Mouse (Mus musculus) hindbrain, embryonic 16.5 days (tissue): ENCODE results near the gene Gdap1l1. TPM values are rescaled to one million over a fixed set of nuclear protein-coding genes. Genes with fewer than 3 reads are reported as not detected.

Experiments
- ATAC-seq: fragments of 200-750 bp; cut with Nextera tagmentation; 2 replicates; pipeline ENCODE4 v1.8.0; 2017; ENCODE audit warnings: moderate TSS enrichment, moderate library complexity
- H3K27ac ChIP-seq: fragments of 300-500 bp; sonication (generic); 2 replicates; pipeline ENCODE4 v1.5.1; 2014; ENCODE audit warnings: low read depth, mild to moderate bottlenecking, control low read depth, low read length, moderate library complexity
- H3K27me3 ChIP-seq: fragments of 300-500 bp; sonication (generic); replicated peaks from 2 replicates; pipeline ENCODE4 v1.6.1; 2014; ENCODE audit warnings: low read length; ENCODE audit not compliant: control insufficient read depth, insufficient read depth
- H3K36me3 ChIP-seq: fragments of 300-500 bp; sonication (generic); 2 replicates; pipeline ENCODE4 v1.6.1; 2014; ENCODE audit warnings: mild to moderate bottlenecking, low read length, moderate library complexity, mixed read lengths; ENCODE audit not compliant: control insufficient read depth, insufficient read depth
- H3K4me1 ChIP-seq: fragments of 300-500 bp; sonication (generic); 2 replicates; pipeline ENCODE4 v1.6.1; 2014; ENCODE audit warnings: low read depth, low read length; ENCODE audit not compliant: control insufficient read depth, insufficient read depth
- H3K4me2 ChIP-seq: fragments of 300-500 bp; sonication (generic); 2 replicates; pipeline ENCODE4 v1.6.1; 2014; ENCODE audit warnings: mild to moderate bottlenecking, low read length, control low read depth, moderate library complexity
- H3K4me3 ChIP-seq: fragments of 300-500 bp; sonication (generic); 2 replicates; pipeline ENCODE4 v1.5.1; 2014; ENCODE audit warnings: mild to moderate bottlenecking, low read length, control low read depth, moderate library complexity
- H3K9ac ChIP-seq: fragments of 300-500 bp; sonication (generic); 2 replicates; pipeline ENCODE4 v1.6.1; 2014; ENCODE audit warnings: low read depth, mild to moderate bottlenecking, control low read depth, low read length, moderate library complexity
- H3K9me3 ChIP-seq: fragments of 300-500 bp; sonication (generic); 2 replicates; pipeline ENCODE4 v1.6.1; 2014; ENCODE audit warnings: mild to moderate bottlenecking, low read length, moderate library complexity; ENCODE audit not compliant: control insufficient read depth
- WGBS: fragments of 180-500 bp; shearing (Covaris S2); extraction: QIAGEN DNeasy Blood & Tissue Kit; methylation state at CpG from one replicate; pipeline ENCODE4 v1.1.7; 2014; 5-methylcytosine and 5-hydroxymethylcytosine counted together
- polyA plus RNA-seq: library from polyadenylated mRNA; unstranded; fragments of >200 nt; fragmentation: Nextera tagmentation; extraction: Ambion mirVana; gene quantifications from 2 replicates; pipeline ENCODE4 v1.2.1, GENCODE M21; 2015

Gdap1l1 gene
- polyA plus RNA-seq, 1 experiment from 2014 or later, result 147 TPM

- Histone ChIP-seq H3K36me3 (no peaks in the 10 kb centered on the region), H3K4me2 (no peak overlapping the region), H3K9me3 (no peaks in the 10 kb centered on the region), H3K4me1 (0 out of 2 replicates have a peak, but pooled peaks cover 2% of the 10 kb centered on the region), H3K27me3 (no peaks in the 10 kb centered on the region), H3K4me3 (no peak overlapping the region), H3K9ac (no peak overlapping the region), H3K27ac (no peak overlapping the region)
- no peak for ATAC-seq
- 91% methylated on average over 3 of the region's 3 CpGs for WGBS
Observed at GRCm38 (mm10) chr2:163487360-163487759, 49.1 kb downstream of the Gdap1l1 start.

GRCm38 (mm10) chr2:163489725-163490291 lies 51.5 kb downstream of the Gdap1l1 start:
- Histone ChIP-seq H3K9me3 (no peaks in the 10 kb centered on the region), H3K4me2 (no peak overlapping the region), H3K36me3 (no peaks in the 10 kb centered on the region), H3K27ac (no peak overlapping the region), H3K4me3 (no peak overlapping the region), H3K27me3 (no peaks in the 10 kb centered on the region), H3K4me1 (peaks cover 2% of the 10 kb centered on the region; the same call in 1 of the 2 replicates), H3K9ac (no peak overlapping the region)
- no peak for ATAC-seq
- WGBS, result 50% methylated on average over 5 of the region's 5 CpGs

DNA sequence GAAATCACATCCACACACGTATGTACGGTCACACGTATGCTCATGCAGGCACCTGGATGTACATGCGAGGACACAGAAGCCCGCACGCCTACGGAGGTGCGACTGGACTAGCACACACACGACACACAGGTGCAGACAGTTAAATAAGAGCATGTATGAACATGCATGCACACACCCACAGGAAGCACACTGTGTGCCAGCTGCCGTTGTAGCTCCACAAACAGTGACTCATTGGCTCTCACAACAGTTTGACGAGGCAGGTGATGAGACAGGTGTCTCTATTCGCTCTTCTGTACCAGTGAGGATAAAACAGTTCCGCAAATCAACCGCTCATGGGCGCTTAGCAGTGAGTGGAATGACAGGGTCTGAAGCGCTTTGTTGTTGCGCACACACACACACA lies 52.4 kb downstream of the Gdap1l1 start:
- H3K4me3 ChIP-seq, result no peak overlapping the region
- H3K4me2 ChIP-seq, result no peak overlapping the region
- ATAC-seq, result no peak
- no peak overlapping the region for H3K9ac ChIP-seq
- peaks cover 2% of the 10 kb centered on the region; the same call in 1 of the 2 replicates for H3K4me1 ChIP-seq
- no peaks in the 10 kb centered on the region for H3K9me3 ChIP-seq
- no peak overlapping the region for H3K27ac ChIP-seq
- H3K27me3 ChIP-seq, result no peaks in the 10 kb centered on the region
- WGBS, result 91% methylated on average over 17 of the region's 17 CpGs
- H3K36me3 ChIP-seq, result no peaks in the 10 kb centered on the region

GRCm38 (mm10) chr2:163491351-163491750 lies 53.1 kb downstream of the Gdap1l1 start:
- 51% methylated on average over 7 of the region's 7 CpGs for WGBS
- no peak overlapping the region for H3K4me2 ChIP-seq
- ATAC-seq, result peak; percentile 63

GRCm38 (mm10) chr2:163492018-163492417 lies 53.7 kb downstream of the Gdap1l1 start, which contains the start of gene R3hdml:
TSS of gene R3hdml (plus strand) at chr2:163492318.
- WGBS, result 74% methylated on average over 5 of the region's 5 CpGs

More at GRCm38 (mm10) chr2:163491351-163491750, 53.1 kb downstream of the Gdap1l1 start:
- H3K36me3 ChIP-seq, result no peaks in the 10 kb centered on the region
- no peaks in the 10 kb centered on the region for H3K27me3 ChIP-seq
- no peak overlapping the region for H3K4me3 ChIP-seq
- no peak overlapping the region for H3K9ac ChIP-seq
- H3K27ac ChIP-seq, result no peak overlapping the region
- peaks cover 2% of the 10 kb centered on the region; the same call in 1 of the 2 replicates for H3K4me1 ChIP-seq
- H3K9me3 ChIP-seq, result no peaks in the 10 kb centered on the region

GRCm38 (mm10) chr2:163493031-163493430 lies 54.8 kb downstream of the Gdap1l1 start:
- no peak for ATAC-seq
- no peaks in the 10 kb centered on the region for H3K9me3 ChIP-seq
- H3K36me3 ChIP-seq, result no peaks in the 10 kb centered on the region
- H3K27ac ChIP-seq, result no peak overlapping the region
- no peaks in the 10 kb centered on the region for H3K27me3 ChIP-seq
- H3K4me3 ChIP-seq, result no peak overlapping the region
- no peak overlapping the region for H3K4me2 ChIP-seq
- H3K9ac ChIP-seq, result no peak overlapping the region
- peaks cover 2% of the 10 kb centered on the region; the same call in 1 of the 2 replicates for H3K4me1 ChIP-seq
- 16% methylated on average over 5 of the region's 5 CpGs for WGBS

More at GRCm38 (mm10) chr2:163492018-163492417, 53.7 kb downstream of the Gdap1l1 start, which contains the start of gene R3hdml:
- H3K4me1 ChIP-seq, result peaks cover 2% of the 10 kb centered on the region; the same call in 1 of the 2 replicates
- no peak within 1 kb of the TSS for H3K4me3 ChIP-seq
- H3K9me3 ChIP-seq, result no peaks in the 10 kb centered on the region
- ATAC-seq, result no peak
- no peak within 1 kb of the TSS for H3K27ac ChIP-seq
- H3K36me3 ChIP-seq, result no peaks in the 10 kb centered on the region
- H3K4me2 ChIP-seq, result no peak within 1 kb of the TSS
- no peaks in the 10 kb centered on the region for H3K27me3 ChIP-seq
- H3K9ac ChIP-seq, result no peak within 1 kb of the TSS

DNA sequence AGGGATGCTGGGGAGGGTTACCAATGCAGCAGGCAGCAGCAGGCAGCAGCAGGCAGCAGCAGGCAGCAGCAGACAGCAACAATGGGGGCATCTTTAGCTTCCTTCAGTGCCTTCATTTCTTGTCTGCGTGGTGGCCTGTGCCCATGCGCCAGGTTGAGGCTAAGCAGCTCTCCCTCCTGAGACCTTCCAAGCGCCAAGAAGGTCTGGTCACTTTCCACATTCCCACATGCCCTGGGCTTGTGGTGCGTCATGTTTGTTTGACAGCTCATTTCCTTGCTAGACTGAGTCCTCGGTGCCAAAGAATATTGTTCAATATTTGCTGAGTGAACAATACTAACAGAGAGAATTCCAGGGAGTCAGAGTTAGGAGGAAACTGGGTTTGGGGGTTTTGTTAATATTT lies 55.7 kb downstream of the Gdap1l1 start:
- Histone ChIP-seq H3K27ac (no peak overlapping the region), H3K4me3 (no peak overlapping the region), H3K27me3 (no peaks in the 10 kb centered on the region), H3K9ac (no peak overlapping the region), H3K9me3 (no peaks in the 10 kb centered on the region), H3K4me1 (peaks cover 2% of the 10 kb centered on the region; the same call in 1 of the 2 replicates), H3K36me3 (no peaks in the 10 kb centered on the region), H3K4me2 (no peak overlapping the region)
- WGBS, result 37% methylated on average over 5 of the region's 5 CpGs
- no peak for ATAC-seq

- H3K4me3 ChIP-seq, result no peak overlapping the region
- no peaks in the 10 kb centered on the region for H3K27me3 ChIP-seq
- H3K36me3 ChIP-seq, result no peaks in the 10 kb centered on the region
- 61% methylated on average over 6 of the region's 6 CpGs for WGBS
- H3K9ac ChIP-seq, result no peak overlapping the region
- H3K9me3 ChIP-seq, result no peaks in the 10 kb centered on the region
- peaks cover 2% of the 10 kb centered on the region; the same call in 1 of the 2 replicates for H3K4me1 ChIP-seq
- no peak overlapping the region for H3K27ac ChIP-seq
- ATAC-seq, result no peak
- no peak overlapping the region for H3K4me2 ChIP-seq
Observed at GRCm38 (mm10) chr2:163494456-163494855, 56.2 kb downstream of the Gdap1l1 start.

- ATAC-seq, result no peak
- H3K27me3 ChIP-seq, result no peaks in the 10 kb centered on the region; the same call in 1 of the 2 replicates
- H3K36me3 ChIP-seq, result no peaks in the 10 kb centered on the region
- H3K9ac ChIP-seq, result no peak overlapping the region
- 59% methylated on average over 2 of the region's 2 CpGs for WGBS
- H3K4me2 ChIP-seq, result no peak overlapping the region
- no peaks in the 10 kb centered on the region for H3K9me3 ChIP-seq
- no peak overlapping the region for H3K27ac ChIP-seq
- no peak overlapping the region for H3K4me3 ChIP-seq
- H3K4me1 ChIP-seq, result no peaks in the 10 kb centered on the region
Observed at GRCm38 (mm10) chr2:163502219-163502618, 63.9 kb downstream of the Gdap1l1 start.
